Mouse (Mus musculus) liver, embryonic 13.5 days (tissue): ENCODE results near the gene Wdfy2. TPM values are rescaled to one million over a fixed set of nuclear protein-coding genes. Genes with fewer than 3 reads are reported as not detected.

Experiments used
- ATAC-seq: fragments of 200-750 bp; cut with Nextera tagmentation; 2 replicates; pipeline ENCODE4 v1.8.0; 2017; ENCODE audit warnings: low read depth, mild to moderate bottlenecking, moderate number of reproducible peaks, moderate library complexity
- DNase-seq: peaks from one replicate; pipeline ENCODE4 v3.0.0; 2022
- H3K27ac ChIP-seq: fragments of 300-500 bp; sonication (generic); 2 replicates; pipeline ENCODE4 v1.5.1; 2015; ENCODE audit warnings: moderate library complexity, mild to moderate bottlenecking, inconsistent platforms
- H3K27me3 ChIP-seq: fragments of 300-500 bp; sonication (generic); 2 replicates; pipeline ENCODE4 v1.6.1; 2015; ENCODE audit warnings: mild to moderate bottlenecking, inconsistent platforms
- H3K36me3 ChIP-seq: fragments of 300-500 bp; sonication (generic); 2 replicates; pipeline ENCODE4 v1.6.1; 2015; ENCODE audit warnings: mild to moderate bottlenecking, inconsistent platforms
- H3K4me1 ChIP-seq: fragments of 300-500 bp; sonication (generic); replicated peaks from 2 replicates; pipeline ENCODE4 v1.6.1; 2015; ENCODE audit warnings: inconsistent platforms
- H3K4me2 ChIP-seq: fragments of 300-500 bp; sonication (generic); 2 replicates; pipeline ENCODE4 v1.6.1; 2015; ENCODE audit warnings: inconsistent platforms, mild to moderate bottlenecking, moderate library complexity
- H3K4me3 ChIP-seq: fragments of 300-500 bp; sonication (generic); replicated peaks from 2 replicates; pipeline ENCODE4 v1.5.1; 2015; ENCODE audit warnings: mild to moderate bottlenecking, inconsistent platforms
- H3K9ac ChIP-seq: fragments of 300-500 bp; sonication (generic); 2 replicates; pipeline ENCODE4 v1.6.1; 2015; ENCODE audit warnings: mild to moderate bottlenecking, inconsistent platforms
- H3K9me3 ChIP-seq: fragments of 300-500 bp; sonication (generic); replicated peaks from 2 replicates; pipeline ENCODE4 v1.6.1; 2016; ENCODE audit warnings: inconsistent platforms
- WGBS: fragments of 180-500 bp; shearing (Covaris S2); methylation state at CpG from one replicate; pipeline ENCODE4 v1.1.7; 2015; ENCODE audit not compliant: insufficient replicate concordance; 5-methylcytosine and 5-hydroxymethylcytosine counted together
- polyA plus RNA-seq: library from polyadenylated mRNA; unstranded; fragments of >200 nt; fragmentation: Nextera tagmentation; extraction: Ambion mirVana; gene quantifications from 2 replicates; pipeline ENCODE4 v1.2.1, GENCODE M21; 2015

Gene Wdfy2
- polyA plus RNA-seq, 1 experiment from 2014 or later = 1.9 TPM

DNA sequence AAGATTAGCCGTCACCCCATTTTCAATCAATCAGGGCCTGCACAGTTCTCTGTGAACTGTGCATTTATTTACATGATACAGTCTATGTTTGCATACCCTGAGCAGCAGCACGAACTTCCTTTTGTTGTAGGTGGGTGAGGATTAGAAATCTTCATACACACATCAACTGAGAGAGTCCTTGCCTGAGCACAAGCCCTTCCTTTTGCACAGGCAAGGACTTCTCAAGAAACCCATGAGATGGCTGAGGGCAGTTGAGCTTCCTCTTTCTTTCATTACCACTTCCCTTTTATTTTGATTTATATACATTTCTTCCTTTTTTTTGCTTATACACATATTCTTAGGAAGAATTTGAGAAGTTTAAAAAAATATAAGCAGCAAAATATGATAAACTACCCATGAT lies 27.9 kb downstream of the Wdfy2 start:
- Histone ChIP-seq H3K4me1 (peaks cover 25% of the 10 kb centered on the region), H3K9me3 (no peaks in the 10 kb centered on the region), H3K27me3 (no peaks in the 10 kb centered on the region), H3K27ac (no peak overlapping the region), H3K9ac (no peak overlapping the region), H3K4me3 (no peak overlapping the region), H3K36me3 (no peaks in the 10 kb centered on the region), H3K4me2 (no peak overlapping the region)
- WGBS = 28% methylated on average over 2 of the region's 2 CpGs
- no peak for ATAC-seq
- DNase-seq = no peak

DNA sequence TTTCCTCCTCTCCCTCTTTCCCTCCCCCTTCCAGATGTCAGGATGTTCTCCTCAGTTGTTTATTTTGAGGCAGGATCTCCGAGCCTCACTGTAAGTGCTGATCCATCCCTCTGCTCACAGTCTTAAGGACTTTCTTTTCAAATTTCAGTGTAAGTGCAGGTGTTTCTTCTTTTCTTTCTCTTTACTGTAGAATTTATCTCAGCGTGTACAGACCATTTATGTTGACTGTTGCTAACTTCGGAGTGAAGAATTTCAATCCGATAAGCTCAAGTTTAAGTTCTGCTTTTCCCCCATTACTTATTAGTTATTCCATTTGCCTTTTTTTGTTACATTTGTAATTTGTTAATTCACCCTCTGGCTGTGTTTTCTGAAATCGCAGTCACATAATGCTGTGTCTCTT lies 29.6 kb downstream of the Wdfy2 start:
- no peaks in the 10 kb centered on the region for H3K27me3 ChIP-seq
- no peaks in the 10 kb centered on the region for H3K9me3 ChIP-seq
- H3K9ac ChIP-seq = no peak overlapping the region
- no peak overlapping the region for H3K4me2 ChIP-seq
- peaks cover 25% of the 10 kb centered on the region for H3K4me1 ChIP-seq
- ATAC-seq (no peak), DNase-seq (no peak)
- no peak overlapping the region for H3K4me3 ChIP-seq
- 65% methylated on average over 5 of the region's 5 CpGs for WGBS
- H3K27ac ChIP-seq = no peak overlapping the region
- no peaks in the 10 kb centered on the region for H3K36me3 ChIP-seq

DNA sequence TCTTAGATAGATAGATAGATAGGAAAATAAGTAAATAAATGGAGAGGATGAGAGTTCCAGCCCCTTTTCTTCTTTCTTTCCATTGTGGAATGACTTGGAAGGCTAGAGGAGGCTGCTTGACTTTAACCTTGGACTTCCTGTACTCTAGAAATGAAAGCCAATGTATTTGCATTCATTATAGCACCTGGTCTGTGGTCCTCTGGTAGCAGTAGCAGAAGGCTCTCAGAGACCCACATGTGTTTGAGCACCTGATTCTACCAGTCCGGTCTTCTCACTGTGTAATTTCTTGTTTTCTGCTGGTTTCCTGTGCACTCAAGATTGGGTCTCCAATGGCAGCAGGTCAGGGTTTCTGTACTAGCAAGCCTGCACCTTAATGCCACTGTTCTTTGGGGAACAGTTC lies 30.1 kb downstream of the Wdfy2 start:
- no peak overlapping the region for H3K4me2 ChIP-seq
- H3K4me1 ChIP-seq = peaks cover 25% of the 10 kb centered on the region
- no peaks in the 10 kb centered on the region for H3K9me3 ChIP-seq
- no peak overlapping the region for H3K9ac ChIP-seq
- no peaks in the 10 kb centered on the region for H3K27me3 ChIP-seq
- ATAC-seq (no peak), DNase-seq (no peak)
- no peak overlapping the region for H3K4me3 ChIP-seq
- H3K27ac ChIP-seq = no peak overlapping the region
- WGBS = 74% methylated on average over 1 of the region's 1 CpGs
- H3K36me3 ChIP-seq = no peaks in the 10 kb centered on the region

DNA sequence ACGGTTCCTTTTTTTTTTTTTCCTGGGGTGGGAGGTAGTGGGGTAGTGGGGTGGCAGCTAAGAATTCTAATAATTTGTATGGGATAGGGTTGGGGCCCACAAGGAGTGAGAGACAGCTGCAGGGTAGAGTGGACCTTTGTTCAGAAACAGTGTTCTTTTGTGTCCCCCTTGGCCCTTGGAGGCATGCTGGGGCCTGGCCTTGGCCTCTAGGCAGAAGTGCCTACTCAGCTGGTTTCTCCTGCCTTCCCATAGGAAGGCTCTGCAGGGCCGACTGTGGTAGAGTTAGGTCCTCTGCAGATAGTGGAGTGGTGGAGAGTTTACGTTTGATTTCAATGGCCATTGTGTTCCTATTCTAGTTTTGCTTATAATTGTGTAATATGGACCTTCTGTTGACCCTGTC lies 30.8 kb downstream of the Wdfy2 start:
- Histone ChIP-seq H3K27ac (no peak overlapping the region), H3K9ac (no peak overlapping the region), H3K4me3 (no peak overlapping the region), H3K9me3 (no peaks in the 10 kb centered on the region), H3K27me3 (no peaks in the 10 kb centered on the region), H3K4me2 (no peak overlapping the region), H3K36me3 (no peaks in the 10 kb centered on the region), H3K4me1 (peaks cover 25% of the 10 kb centered on the region)
- 46% methylated on average over 3 of the region's 3 CpGs for WGBS
- DNase-seq = no peak
- ATAC-seq = no peak

DNA sequence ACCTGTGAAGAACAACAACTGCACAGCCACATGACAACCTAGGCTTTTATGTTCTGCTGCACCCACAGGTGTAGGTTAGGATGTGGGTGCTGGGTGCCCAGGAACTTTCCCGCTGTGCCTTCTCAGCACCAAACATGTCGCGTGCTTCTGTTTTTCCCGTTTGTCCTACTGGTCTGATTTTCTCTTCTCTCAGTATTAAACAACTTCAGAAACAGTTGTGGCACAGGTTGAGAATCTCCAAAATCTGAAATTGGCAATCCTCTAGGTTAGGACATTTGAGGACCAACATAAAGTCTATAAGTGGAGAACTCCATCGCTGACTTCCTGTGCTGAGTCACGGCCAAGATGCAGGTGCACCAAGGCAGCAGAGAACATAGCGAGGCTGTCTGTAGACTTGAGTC lies 32.8 kb downstream of the Wdfy2 start:
- 72% methylated on average over 7 of the region's 7 CpGs for WGBS
- Histone ChIP-seq H3K36me3 (no peaks in the 10 kb centered on the region), H3K4me2 (no peak overlapping the region), H3K9me3 (no peaks in the 10 kb centered on the region), H3K4me3 (no peak overlapping the region), H3K27me3 (no peaks in the 10 kb centered on the region), H3K9ac (no peak overlapping the region), H3K27ac (no peak overlapping the region), H3K4me1 (peaks cover 18% of the 10 kb centered on the region)
- no peak for DNase-seq
- ATAC-seq = no peak

DNA sequence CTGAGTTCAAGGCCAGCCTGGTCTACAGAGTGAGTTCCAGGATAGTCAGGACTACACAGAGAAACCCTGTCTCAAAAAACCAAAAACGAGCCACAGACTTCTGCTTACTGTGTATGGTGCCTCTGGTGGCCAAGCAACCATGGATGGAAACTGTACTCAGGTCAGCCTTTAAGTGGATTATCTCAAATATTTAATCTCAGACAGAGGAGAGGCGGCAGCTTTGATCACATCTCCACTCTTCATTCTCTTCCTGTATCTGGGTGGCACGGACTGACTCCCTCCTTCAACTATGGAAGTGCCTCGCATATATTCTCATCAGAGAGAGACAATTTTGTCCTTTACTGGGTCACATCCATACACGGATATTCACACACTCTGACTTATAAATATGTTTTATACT lies 34.0 kb downstream of the Wdfy2 start:
- DNase-seq = no peak
- Histone ChIP-seq H3K27me3 (no peaks in the 10 kb centered on the region), H3K4me1 (peaks cover 11% of the 10 kb centered on the region; the same call in 1 of the 2 replicates), H3K4me3 (no peak overlapping the region), H3K4me2 (no peak overlapping the region), H3K9ac (no peak overlapping the region), H3K36me3 (no peaks in the 10 kb centered on the region), H3K27ac (no peak overlapping the region), H3K9me3 (no peaks in the 10 kb centered on the region)
- ATAC-seq = no peak
- 60% methylated on average over 5 of the region's 5 CpGs for WGBS

DNA sequence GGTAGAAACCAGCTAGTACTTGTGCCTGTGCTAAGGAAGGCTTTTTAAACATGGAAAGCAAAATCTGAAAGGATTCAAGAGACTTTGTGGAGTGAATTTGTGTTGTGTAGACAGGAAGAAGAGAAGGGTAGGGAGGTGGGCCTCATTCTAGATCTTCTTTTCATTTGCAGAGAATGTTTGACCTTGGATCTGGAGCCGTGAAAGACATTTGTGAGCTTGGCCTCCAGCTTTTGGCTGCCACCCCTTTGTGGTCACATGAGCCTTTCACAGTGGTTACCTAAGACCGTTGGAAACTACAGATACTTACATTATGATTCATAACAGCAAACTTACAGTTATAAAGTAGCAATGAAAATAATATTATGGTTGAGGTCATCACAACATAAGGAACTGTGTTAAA lies 34.5 kb downstream of the Wdfy2 start:
- no peak overlapping the region for H3K27ac ChIP-seq

DNA sequence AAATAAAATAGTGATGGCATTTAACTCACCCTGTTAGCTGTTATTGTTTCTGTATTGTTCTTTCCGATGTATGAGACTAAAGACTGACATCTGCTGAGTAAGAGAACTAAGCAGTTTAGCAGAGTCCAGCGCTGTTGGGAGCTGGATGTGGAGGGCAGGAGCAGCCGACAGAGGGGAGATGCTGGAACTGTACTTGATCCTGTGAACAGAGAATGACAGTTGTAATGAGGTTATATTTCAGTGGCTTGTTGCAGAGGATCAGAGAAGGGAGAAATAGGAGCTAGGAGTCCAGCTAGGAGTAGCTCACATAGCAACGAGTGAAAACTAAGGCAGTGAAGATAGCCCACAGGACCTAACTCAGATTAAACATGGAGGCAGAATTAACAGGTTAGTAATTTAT lies 36.3 kb downstream of the Wdfy2 start:
- DNase-seq (no peak), ATAC-seq (no peak)
- H3K9me3 ChIP-seq = no peaks in the 10 kb centered on the region

More for the DNA sequence above, 34.5 kb downstream of the Wdfy2 start:
- ATAC-seq (no peak), DNase-seq (no peak)
- Histone ChIP-seq H3K9me3 (no peaks in the 10 kb centered on the region), H3K4me1 (peaks cover 15% of the 10 kb centered on the region), H3K9ac (no peak overlapping the region), H3K27me3 (no peaks in the 10 kb centered on the region), H3K4me3 (no peak overlapping the region), H3K36me3 (no peaks in the 10 kb centered on the region), H3K4me2 (no peak overlapping the region)
- WGBS = 64% methylated on average over 2 of the region's 2 CpGs

DNA sequence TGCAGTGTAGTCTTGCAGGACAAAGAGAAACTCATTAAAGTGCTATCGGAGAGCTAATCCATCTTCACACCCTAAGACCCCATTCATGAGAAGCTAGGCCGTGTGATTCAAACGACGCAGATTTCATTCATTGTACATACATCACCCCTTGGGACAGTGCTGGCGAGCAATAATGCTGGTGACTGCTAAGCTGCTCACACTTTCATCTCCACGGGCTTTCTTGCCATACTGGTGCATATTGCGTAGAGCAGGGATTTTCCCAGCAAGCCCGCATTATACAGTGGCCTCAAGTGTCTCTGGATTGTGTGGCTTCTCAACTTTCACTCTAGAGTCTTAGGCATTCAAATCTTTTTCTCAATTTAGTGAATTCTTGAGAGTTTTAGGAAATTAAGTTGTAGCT lies 36.9 kb downstream of the Wdfy2 start:
- DNase-seq = no peak
- Histone ChIP-seq H3K4me3 (no peak overlapping the region), H3K4me2 (no peak overlapping the region), H3K4me1 (peaks cover 29% of the 10 kb centered on the region), H3K9me3 (no peaks in the 10 kb centered on the region), H3K27ac (no peak overlapping the region), H3K36me3 (no peaks in the 10 kb centered on the region), H3K27me3 (no peaks in the 10 kb centered on the region), H3K9ac (no peak overlapping the region)
- 82% methylated on average over 8 of the region's 8 CpGs for WGBS
- ATAC-seq = no peak

More for the DNA sequence above, 36.3 kb downstream of the Wdfy2 start:
- no peak overlapping the region for H3K4me3 ChIP-seq
- H3K27ac ChIP-seq = no peak overlapping the region
- no peak overlapping the region for H3K4me2 ChIP-seq
- WGBS = 70% methylated on average over 4 of the region's 4 CpGs
- H3K36me3 ChIP-seq = no peaks in the 10 kb centered on the region
- no peaks in the 10 kb centered on the region for H3K27me3 ChIP-seq
- H3K4me1 ChIP-seq = peaks cover 24% of the 10 kb centered on the region
- no peak overlapping the region for H3K9ac ChIP-seq

DNA sequence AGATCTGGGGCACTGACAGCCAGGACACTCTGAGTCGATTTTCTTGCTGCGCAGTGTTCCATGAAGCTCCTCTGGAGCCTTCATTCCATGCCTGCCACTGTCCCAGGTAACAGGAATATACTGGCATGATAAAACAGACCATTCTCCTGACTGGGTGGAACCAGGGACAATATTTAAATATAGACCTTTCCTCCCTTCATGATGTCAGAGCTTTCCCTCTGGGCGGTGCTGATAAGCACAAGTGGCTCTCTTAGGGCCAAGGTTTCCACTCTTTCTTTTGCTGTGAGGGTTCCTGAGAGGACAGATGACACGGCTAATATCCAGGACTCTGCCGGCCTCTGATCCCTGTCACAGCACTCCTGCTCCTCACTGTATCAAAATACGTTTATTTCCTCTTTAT lies 40.6 kb downstream of the Wdfy2 start:
- no peaks in the 10 kb centered on the region for H3K9me3 ChIP-seq
- H3K9ac ChIP-seq = peak overlapping the region; percentile 60
- 0 out of 2 replicates have a peak overlapping the region, but pooled peaks have one; percentile 9 for H3K4me3 ChIP-seq
- no peaks in the 10 kb centered on the region for H3K36me3 ChIP-seq
- WGBS = 26% methylated on average over 6 of the region's 6 CpGs
- peak overlapping the region; percentile 85 for H3K27ac ChIP-seq
- DNase-seq = peak; percentile 75
- H3K4me1 ChIP-seq = peaks cover 48% of the 10 kb centered on the region
- no peaks in the 10 kb centered on the region for H3K27me3 ChIP-seq
- ATAC-seq = peak; percentile 91
- peak overlapping the region; percentile 54 for H3K4me2 ChIP-seq

DNA sequence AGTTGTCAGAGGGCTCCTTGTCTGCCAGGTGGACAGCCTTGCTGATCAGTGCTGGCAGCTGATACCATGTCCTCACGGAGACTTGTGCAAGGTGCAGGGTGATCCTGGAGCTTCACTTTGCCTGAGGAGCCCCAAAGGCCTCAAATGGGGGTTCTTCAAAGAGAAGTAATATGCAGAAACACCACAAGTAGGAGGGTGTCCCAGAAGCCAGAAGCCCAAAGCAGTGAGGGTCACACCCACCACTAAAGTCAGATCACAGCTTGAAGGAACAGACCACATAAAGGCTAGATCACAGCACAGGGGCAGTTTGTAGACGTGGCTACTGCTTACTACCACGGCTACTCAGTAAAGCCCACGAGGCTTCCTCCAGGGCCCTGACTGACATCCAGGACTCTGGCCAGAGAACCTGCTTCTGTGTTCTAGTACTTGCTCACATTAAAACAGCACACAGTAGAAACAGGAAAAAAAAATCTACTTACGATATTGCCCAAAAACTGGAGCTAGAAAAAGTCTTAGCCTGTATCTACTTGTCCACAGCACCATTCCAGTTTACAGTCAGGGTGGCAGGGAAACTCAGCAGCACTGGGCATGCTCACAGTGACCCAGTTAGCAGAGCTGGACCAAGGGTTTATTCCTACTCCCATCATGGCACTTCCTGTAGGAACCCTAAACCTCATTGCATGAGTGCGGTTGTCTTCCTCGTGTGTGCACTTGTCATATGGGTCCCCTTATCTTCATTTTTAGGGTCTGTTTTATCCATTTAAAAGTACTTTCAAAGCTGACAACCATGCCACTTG lies 41.4 kb downstream of the Wdfy2 start:
- ATAC-seq (peak; percentile 67), DNase-seq (peak; percentile 23)
- Histone ChIP-seq H3K27ac (peak overlapping the region; percentile 85), H3K4me1 (peaks cover 48% of the 10 kb centered on the region), H3K9me3 (no peaks in the 10 kb centered on the region), H3K4me3 (no peak overlapping the region), H3K9ac (peak overlapping the region; percentile 60), H3K4me2 (peak overlapping the region; percentile 54), H3K36me3 (no peaks in the 10 kb centered on the region), H3K27me3 (no peaks in the 10 kb centered on the region)
- 39% methylated on average over 7 of the region's 7 CpGs for WGBS

DNA sequence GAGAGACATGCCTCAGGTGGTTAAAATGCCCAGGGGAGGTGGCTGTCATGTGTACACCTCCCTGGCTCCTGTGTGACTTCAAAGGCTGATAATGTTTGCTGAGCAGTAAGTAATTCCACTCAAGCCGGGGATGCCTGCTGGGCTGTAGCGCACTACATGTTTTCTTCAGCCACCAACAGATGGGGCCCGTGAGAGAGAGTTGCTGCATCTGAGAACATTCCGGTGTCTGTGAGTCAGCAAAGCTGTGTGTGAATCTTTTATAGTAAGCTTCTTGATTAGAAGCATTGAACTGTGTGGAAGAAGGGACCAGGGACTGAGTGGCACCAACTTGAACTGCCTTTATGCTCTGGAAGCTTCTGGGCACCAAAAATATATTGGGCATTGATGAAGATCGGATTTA lies 42.0 kb downstream of the Wdfy2 start:
- Histone ChIP-seq H3K36me3 (no peaks in the 10 kb centered on the region), H3K9me3 (no peaks in the 10 kb centered on the region), H3K4me2 (0 out of 2 replicates have a peak overlapping the region, but pooled peaks have one; percentile 54), H3K9ac (peak overlapping the region; percentile 60; the same call in 1 of the 2 replicates), H3K4me1 (peaks cover 50% of the 10 kb centered on the region), H3K4me3 (no peak overlapping the region), H3K27me3 (no peaks in the 10 kb centered on the region), H3K27ac (peak overlapping the region; percentile 85)
- ATAC-seq = peak; percentile 68
- 19% methylated on average over 5 of the region's 5 CpGs for WGBS
- peak; percentile 71 for DNase-seq
